Mouse (Mus musculus) myocyte (in vitro differentiated cells): ENCODE measurements at regions not wholly inside any gene's neighbourhood (a gene's known extent, or its start where the extent isn't known, plus 50 kb on each side); places are given as distances from the start of the nearest gene placed in this dataset.

Experiments used
- H3K27me3 ChIP-seq: one replicate; pipeline ENCODE4 v1.6.1; 2011; ENCODE audit not compliant: control insufficient read depth, insufficient read depth, insufficient read length
- H3K36me3 ChIP-seq: one replicate; pipeline ENCODE4 v1.6.1; 2011; ENCODE audit not compliant: control insufficient read depth, insufficient read depth
- H3K4me2 ChIP-seq: one replicate; pipeline ENCODE4 v1.6.1; 2011; ENCODE audit warnings: low read depth, control low read depth
- H3K4me3 ChIP-seq: one replicate; pipeline ENCODE4 v1.5.1; 2011; ENCODE audit warnings: mild to moderate bottlenecking, control low read depth, moderate library complexity
- H3K79me2 ChIP-seq: one replicate; pipeline ENCODE4 v1.6.1; 2011; ENCODE audit not compliant: control insufficient read depth, insufficient read depth
- H3ac ChIP-seq: one replicate; pipeline ENCODE4 v1.6.1; 2011; ENCODE audit not compliant: control insufficient read depth, insufficient read length
- CEBPB ChIP-seq: IDR thresholded peaks from 2 replicates; pipeline ENCODE4 v1.6.1; 2011; ENCODE audit warnings: mild to moderate bottlenecking, moderate library complexity; ENCODE audit not compliant: poor library complexity, insufficient read depth, severe bottlenecking
- E2F4 ChIP-seq: IDR thresholded peaks from one replicate; pipeline ENCODE4 v1.6.1; 2011; ENCODE audit warnings: mild to moderate bottlenecking, control low read depth, moderate library complexity; ENCODE audit not compliant: insufficient read depth
- MAX ChIP-seq: IDR thresholded peaks from one replicate; pipeline ENCODE4 v1.6.1; 2011; ENCODE audit warnings: low read depth, mild to moderate bottlenecking, control low read depth
- MYOD1 ChIP-seq, 3 experiments: IDR thresholded peaks; one replicate each; pipeline ENCODE4 v1.6.1; 2011; ENCODE audit warnings: control low read depth in 2 of 3, low read depth in 2 of 3, mild to moderate bottlenecking in 2 of 3, moderate library complexity in 1 of 3; ENCODE audit not compliant: insufficient read length in 2 of 3, control insufficient read depth in 1 of 3
- MYOG ChIP-seq, 3 experiments: IDR thresholded peaks; one replicate each; pipeline ENCODE4 v1.6.1; 2011; ENCODE audit warnings: control low read depth in 2 of 3, low read depth in 2 of 3, mild to moderate bottlenecking in 2 of 3; ENCODE audit not compliant: insufficient read length in 2 of 3, control insufficient read depth in 1 of 3, insufficient read depth in 1 of 3
- POLR2A ChIP-seq: IDR thresholded peaks from one replicate; pipeline ENCODE4 v1.6.1; 2011; ENCODE audit warnings: low read depth, mild to moderate bottlenecking, control low read depth, moderate library complexity; ENCODE audit not compliant: insufficient read length
- POLR2AphosphoS2 ChIP-seq: IDR thresholded peaks from one replicate; pipeline ENCODE4 v1.6.1; 2011; ENCODE audit warnings: low read depth, control low read depth; ENCODE audit not compliant: insufficient read length
- REST ChIP-seq: IDR thresholded peaks from one replicate; pipeline ENCODE4 v1.6.1; 2011; ENCODE audit warnings: mild to moderate bottlenecking, control low read depth, moderate library complexity; ENCODE audit not compliant: insufficient read depth, insufficient read length
- SRF ChIP-seq: IDR thresholded peaks from one replicate; pipeline ENCODE4 v1.6.1; 2011; ENCODE audit warnings: low read depth; ENCODE audit not compliant: control insufficient read depth, insufficient read length
- TCF12 ChIP-seq: IDR thresholded peaks from one replicate; pipeline ENCODE4 v1.6.1; 2011; ENCODE audit warnings: mild to moderate bottlenecking, control low read depth; ENCODE audit not compliant: poor library complexity, insufficient read depth, severe bottlenecking
- TCF3 ChIP-seq: IDR thresholded peaks from one replicate; pipeline ENCODE4 v1.6.1; 2011; ENCODE audit warnings: low read depth, control low read depth; ENCODE audit not compliant: insufficient read length
- USF1 ChIP-seq: IDR thresholded peaks from one replicate; pipeline ENCODE4 v1.6.1; 2011; ENCODE audit warnings: low read depth, mild to moderate bottlenecking, control low read depth, moderate library complexity

DNA sequence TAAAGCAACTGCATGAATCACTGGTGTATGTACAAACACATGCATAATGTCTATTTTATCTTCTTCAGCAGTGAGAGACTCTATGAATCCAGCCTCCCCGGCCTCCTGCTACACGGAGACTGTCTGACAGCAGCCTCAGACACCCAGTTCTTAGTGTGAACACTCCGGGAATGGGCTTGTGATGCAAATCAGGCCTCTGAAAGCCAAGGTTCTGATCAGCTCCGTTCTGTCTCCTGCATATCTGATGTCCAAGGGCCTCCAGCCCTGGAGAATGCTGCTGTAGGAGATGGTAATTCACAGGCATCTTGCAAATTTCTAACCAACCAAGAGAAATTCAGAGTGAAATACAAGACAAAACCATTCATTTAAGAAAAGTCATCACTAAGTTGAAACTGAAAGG lies 411.2 kb upstream of the Nr2f2 start:
- H3K79me2 ChIP-seq: no peaks in the 10 kb centered on the region
- H3K36me3 ChIP-seq: no peaks in the 10 kb centered on the region
- no peak overlapping the region for H3ac ChIP-seq
- H3K4me2 ChIP-seq: no peak overlapping the region
- H3K4me3 ChIP-seq: no peak overlapping the region
- TF ChIP-seq E2F4 (no peak), MAX (no peak), TCF3 (no peak), TCF12 (no peak), CEBPB (no peak), POLR2A (no peak), SRF (no peak), MYOG (IDR thresholded peaks at IDR 0.05; ENCODE audit: control insufficient read depth in 1 of 3, insufficient read depth in 1 of 3, insufficient read length in 2 of 3, low read depth in 2 of 3) (no peak), POLR2AphosphoS2 (no peak)
- no peaks in the 10 kb centered on the region for H3K27me3 ChIP-seq

DNA sequence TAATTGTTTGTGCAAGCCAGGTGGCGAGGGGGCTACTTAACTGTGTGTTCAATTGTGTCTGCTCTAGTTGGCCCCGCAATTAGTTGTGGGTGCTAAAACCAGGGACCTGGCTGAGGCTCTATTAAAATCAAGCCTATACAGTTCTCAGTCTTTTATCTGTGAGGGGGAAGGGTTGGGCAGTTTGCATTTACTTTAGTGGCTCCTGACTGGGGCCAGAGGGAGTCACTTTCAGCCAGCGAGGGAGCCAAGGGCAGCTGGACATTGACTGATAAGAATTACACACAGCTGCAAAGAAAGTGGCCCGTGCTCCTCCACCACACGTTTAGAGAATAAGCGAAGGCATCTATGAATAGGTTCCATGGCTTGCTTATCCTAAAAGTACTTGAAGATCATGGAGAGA lies 403.1 kb upstream of the Nr2f2 start:
- TF ChIP-seq MYOD1 (IDR thresholded peaks at IDR 0.05; ENCODE audit: control insufficient read depth in 1 of 3, insufficient read length in 2 of 3, low read depth in 2 of 3) (peak in 1 of 3 experiments; percentile 13), POLR2A (no peak), MAX (no peak)
- Histone ChIP-seq H3K27me3 (no peaks in the 10 kb centered on the region), H3K79me2 (no peaks in the 10 kb centered on the region), H3K4me3 (no peak overlapping the region), H3ac (no peak overlapping the region), H3K36me3 (no peaks in the 10 kb centered on the region), H3K4me2 (no peak overlapping the region)

DNA sequence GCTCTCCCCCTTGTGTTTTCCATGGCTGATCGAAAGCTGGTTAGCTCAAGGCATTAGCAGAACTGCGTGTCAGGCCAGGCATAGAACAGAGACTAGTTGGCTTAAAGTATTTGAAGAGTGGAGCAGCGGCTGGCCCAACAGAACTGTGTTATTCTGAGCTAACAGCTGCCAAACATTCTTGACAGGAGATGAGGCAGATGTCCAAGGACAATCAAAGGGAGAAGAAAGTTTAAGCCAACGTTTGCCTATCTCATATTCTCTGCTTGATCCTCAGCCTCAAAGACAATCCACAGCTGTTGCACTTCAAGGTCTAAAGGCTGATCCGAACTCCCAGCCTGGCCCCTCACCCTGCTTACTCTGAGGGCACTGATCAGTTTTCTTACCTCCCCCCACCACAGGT lies 401.2 kb upstream of the Nr2f2 start:
- Histone ChIP-seq H3K4me3 (no peak overlapping the region), H3K27me3 (no peaks in the 10 kb centered on the region), H3ac (no peak overlapping the region), H3K4me2 (no peak overlapping the region), H3K36me3 (no peaks in the 10 kb centered on the region), H3K79me2 (no peaks in the 10 kb centered on the region)
- no peak for TF ChIP-seq CEBPB
- peak in 2 of 3 experiments; percentile 2 to 51 for TF ChIP-seq MYOG (IDR thresholded peaks at IDR 0.05; ENCODE audit: control insufficient read depth in 1 of 3, insufficient read depth in 1 of 3, insufficient read length in 2 of 3, low read depth in 2 of 3)
- peak in 2 of 3 experiments; percentile 28 to 52 for TF ChIP-seq MYOD1 (IDR thresholded peaks at IDR 0.05; ENCODE audit: control insufficient read depth in 1 of 3, insufficient read length in 2 of 3, low read depth in 2 of 3)

DNA sequence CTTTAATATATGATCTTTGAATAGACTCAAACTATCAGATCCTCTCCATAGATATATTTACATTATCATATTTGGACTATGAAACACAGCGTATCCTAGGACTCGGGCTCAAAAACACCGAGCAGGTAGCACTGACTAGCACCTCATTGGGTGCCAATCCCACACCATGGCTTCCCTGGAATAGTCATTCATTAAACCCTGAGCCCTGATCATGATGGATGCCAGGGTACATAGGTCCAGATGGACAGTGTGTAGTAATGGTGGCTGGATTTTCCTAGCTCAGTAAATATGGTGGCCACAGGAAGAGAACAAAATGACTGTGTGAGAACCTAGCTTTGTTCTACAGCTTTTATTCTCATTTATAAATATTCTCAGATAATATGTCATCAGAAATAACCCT lies 390.1 kb upstream of the Nr2f2 start:
- TF ChIP-seq TCF12 (no peak), REST (no peak), E2F4 (no peak), USF1 (no peak), MYOD1 (IDR thresholded peaks at IDR 0.05; ENCODE audit: control insufficient read depth in 1 of 3, insufficient read length in 2 of 3, low read depth in 2 of 3) (no peak), MAX (no peak), SRF (no peak), POLR2A (no peak), MYOG (IDR thresholded peaks at IDR 0.05; ENCODE audit: control insufficient read depth in 1 of 3, insufficient read depth in 1 of 3, insufficient read length in 2 of 3, low read depth in 2 of 3) (no peak), TCF3 (no peak), POLR2AphosphoS2 (no peak), CEBPB (no peak)
- Histone ChIP-seq H3K4me2 (no peak overlapping the region), H3ac (no peak overlapping the region), H3K4me3 (no peak overlapping the region), H3K27me3 (no peaks in the 10 kb centered on the region), H3K79me2 (no peaks in the 10 kb centered on the region), H3K36me3 (no peaks in the 10 kb centered on the region)

DNA sequence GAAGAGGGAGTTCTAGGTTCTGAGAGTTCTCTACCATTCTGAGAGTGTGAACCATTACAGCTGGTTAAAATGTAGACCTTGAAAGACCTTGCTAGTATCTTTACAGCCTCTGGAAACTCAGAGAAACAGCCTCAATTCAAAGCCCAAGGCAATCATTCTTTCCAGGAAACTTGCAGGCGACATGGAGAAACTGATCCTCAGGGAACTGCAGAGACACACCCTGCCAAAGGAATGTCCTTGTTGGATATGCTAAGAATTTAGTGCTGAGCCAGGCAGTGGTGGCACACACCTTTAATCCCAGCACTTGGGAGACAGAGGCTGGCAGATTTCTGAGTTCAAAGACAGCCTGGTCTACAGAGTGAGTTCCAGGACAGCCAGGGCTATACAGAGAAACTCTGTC lies 388.3 kb upstream of the Nr2f2 start:
- no peaks in the 10 kb centered on the region for H3K36me3 ChIP-seq
- no peaks in the 10 kb centered on the region for H3K27me3 ChIP-seq
- no peak overlapping the region for H3ac ChIP-seq
- TF ChIP-seq POLR2A (no peak), POLR2AphosphoS2 (no peak), MYOG (IDR thresholded peaks at IDR 0.05; ENCODE audit: control insufficient read depth in 1 of 3, insufficient read depth in 1 of 3, insufficient read length in 2 of 3, low read depth in 2 of 3) (no peak), SRF (no peak), MAX (no peak), MYOD1 (IDR thresholded peaks at IDR 0.05; ENCODE audit: control insufficient read depth in 1 of 3, insufficient read length in 2 of 3, low read depth in 2 of 3) (no peak), TCF3 (no peak), REST (no peak), TCF12 (no peak), E2F4 (no peak), USF1 (no peak), CEBPB (no peak)
- H3K79me2 ChIP-seq: no peaks in the 10 kb centered on the region
- no peak overlapping the region for H3K4me2 ChIP-seq
- H3K4me3 ChIP-seq: no peak overlapping the region
